In genomic region chr1:33680435-33680834, GRCm38 (mm10) we compare ENCODE assay signal across 9 mouse cellular contexts.
"Had no signal": no experiment of that assay in that cellular context is flagged by ENCODE, and none has a peak within 500 bp of the region (broad histone marks: within the 10 kb centered on the region; RNA-seq: fewer than 3 reads in every experiment).

No protein-coding gene starts in this region.

- H3K4me1 ChIP-seq: intestine, embryonic 15.5 days; liver, embryonic 13.5 days had no signal

- H3K27ac ChIP-seq: intestine, embryonic 15.5 days; liver, embryonic 13.5 days had no signal

- H3K27me3 ChIP-seq: intestine, embryonic 15.5 days; liver, embryonic 13.5 days had no signal

- ATAC-seq: intestine, embryonic 15.5 days had no signal

- H3K9ac ChIP-seq: intestine, embryonic 15.5 days; liver, embryonic 13.5 days had no signal

- H3K9me3 ChIP-seq: intestine, embryonic 15.5 days; liver, embryonic 13.5 days had no signal

- H3K4me2 ChIP-seq: intestine, embryonic 15.5 days; liver, embryonic 13.5 days; midbrain, embryonic 11.5 days had no signal

- H3K36me3 ChIP-seq: intestine, embryonic 15.5 days; liver, embryonic 13.5 days had no signal

- H3K4me3 ChIP-seq: intestine, embryonic 15.5 days; liver, embryonic 13.5 days had no signal

- DNase-seq: left cerebral cortex, postnatal 4 days; liver, embryonic 13.5 days; lung, adult 2 months; lung, postnatal 14 days; lung, postnatal 4 days; midbrain, embryonic 14.5 days; thymus, postnatal 25 days had no signal
